Mouse (Mus musculus): ENCODE measurements around the gene Lst1. TPM values are rescaled to one million over a fixed set of nuclear protein-coding genes. Genes with fewer than 3 reads are reported as not detected.

Lst1 gene
- total RNA-seq, 2 experiments from 2014 or later: 7.1 to 7.7 TPM

GRCm38 (mm10) chr17:35185639-35186611 lies 2.3 kb downstream of the Lst1 start:
- DNase-seq: no peak

GRCm38 (mm10) chr17:35180093-35180492 lies 8.1 kb downstream of the Lst1 start:
- no peak for DNase-seq

DNA sequence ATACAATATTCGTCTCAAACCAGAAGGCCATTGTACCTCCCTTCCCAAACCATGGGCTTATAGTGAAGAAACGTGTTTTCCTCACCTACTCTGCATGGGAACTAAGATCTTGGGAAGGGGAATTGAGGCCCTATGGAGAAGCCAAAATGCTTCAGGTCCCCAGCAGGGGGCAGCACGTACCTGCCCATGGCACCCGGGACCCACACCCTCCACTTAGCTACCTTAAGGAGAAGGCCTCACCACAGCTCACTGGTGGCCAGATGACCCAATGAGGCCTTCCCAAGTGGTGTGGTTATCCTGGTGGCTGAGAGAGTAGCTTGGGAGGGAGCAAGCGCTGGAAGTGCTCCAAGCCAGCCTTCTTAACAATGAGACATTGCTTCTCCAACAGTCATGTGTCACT lies 9.7 kb downstream of the Lst1 start:
- peak in 1 of 2 experiments; percentile 59 for DNase-seq

- DNase-seq: no peak
These were observed 12.3 kb downstream of the Lst1 start, which contains the start of gene Aif1 for GRCm38 (mm10) chr17:35175968-35176367. Gene Aif1 (minus strand): TSS chr17:35176068.

- no peak for DNase-seq
These were observed 12.9 kb downstream of the Lst1 start for GRCm38 (mm10) chr17:35175382-35175781.

DNA sequence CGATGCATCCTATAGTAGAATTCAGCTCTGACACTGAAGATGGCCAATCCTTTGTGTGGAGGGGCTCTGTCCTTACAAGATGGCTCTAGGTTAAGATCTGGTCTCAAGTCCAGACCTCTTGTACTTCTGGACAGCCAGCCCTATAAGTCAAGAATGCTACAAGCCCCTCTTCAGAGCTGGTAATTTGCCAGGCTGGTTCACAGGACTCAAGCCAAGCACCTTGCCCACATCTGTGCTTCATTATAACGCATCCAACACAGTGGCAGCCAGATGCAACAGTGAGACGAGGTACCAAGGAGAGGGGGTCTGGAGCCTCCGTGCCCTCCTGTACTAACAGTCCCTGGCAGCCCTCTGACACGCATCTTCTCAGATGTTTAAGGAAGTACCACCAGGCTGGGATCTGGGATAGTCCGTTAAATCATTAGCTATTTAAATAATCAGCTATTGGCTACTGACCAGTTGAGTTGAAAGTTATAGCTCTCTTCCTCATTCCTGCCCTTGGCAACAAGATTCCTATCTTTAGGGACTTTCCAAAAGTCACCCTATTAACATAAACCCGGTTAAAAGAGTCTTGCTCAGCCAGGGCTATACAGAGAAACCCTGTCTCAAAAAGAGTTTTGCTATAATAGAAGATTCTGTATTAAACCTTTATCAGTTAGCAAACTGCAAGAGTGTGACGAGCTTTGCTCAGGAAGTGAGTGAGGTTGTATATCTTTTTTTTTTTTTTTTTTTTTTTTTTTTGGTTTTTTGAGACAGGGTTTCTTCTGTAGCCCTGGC lies 13.8 kb downstream of the Lst1 start:
- DNase-seq: no peak

DNA sequence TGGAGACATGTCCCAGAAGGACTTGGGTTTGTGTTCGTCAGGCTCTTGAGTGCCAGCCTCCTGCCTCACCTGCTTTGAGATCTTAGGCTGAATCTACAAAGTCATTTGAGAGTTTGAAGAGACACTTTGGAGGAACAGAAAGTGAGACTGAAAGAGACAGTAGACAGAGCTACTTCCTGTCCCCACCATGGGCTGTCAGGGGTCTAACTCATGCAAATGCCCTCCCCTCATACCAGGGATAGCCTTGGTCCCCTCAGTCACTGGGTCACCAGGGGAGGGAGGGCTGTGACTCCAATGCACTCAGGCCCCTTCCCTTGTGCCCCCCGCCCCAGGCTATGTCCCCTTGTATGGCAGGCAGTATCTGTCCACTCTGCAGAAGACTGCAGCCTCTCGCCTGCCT lies 14.9 kb downstream of the Lst1 start:
- no peak for DNase-seq

DNA sequence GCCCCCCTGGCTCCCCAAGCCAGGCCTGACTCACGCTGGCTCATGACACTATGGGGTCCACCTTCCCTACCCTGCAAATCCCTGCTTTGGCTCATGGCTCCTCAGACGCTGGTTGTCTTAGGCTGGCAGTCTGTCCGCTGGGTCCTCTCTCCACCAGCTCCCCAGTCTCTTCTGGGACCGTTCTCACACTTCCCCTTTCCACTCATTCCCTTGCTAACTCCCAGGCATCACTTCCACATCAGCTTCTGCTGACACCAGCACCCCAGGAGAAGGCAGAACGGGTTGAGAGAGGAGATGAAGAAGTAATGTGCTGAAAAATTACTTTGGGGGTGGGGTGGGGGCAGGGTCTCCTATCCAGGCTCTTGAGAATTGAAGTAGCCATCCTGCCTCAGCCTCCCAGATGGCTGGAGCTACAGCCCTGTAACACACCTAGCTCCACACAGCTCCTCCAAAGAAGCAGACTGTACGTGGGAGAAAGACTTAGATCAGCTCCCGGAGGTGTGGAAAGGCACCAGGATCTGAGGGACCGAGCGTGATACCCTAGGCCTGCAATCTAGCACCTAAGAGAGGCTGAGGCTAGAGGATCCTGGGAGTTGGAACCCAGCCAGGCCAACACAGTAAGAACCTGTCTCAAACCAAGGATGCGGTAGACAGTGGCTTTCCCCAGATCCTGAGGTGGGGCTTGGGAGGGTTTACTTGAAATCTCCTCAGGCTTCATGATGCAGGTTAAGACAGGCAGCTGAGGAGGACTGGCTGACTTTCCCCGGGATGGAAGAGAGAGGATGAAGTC lies 15.6 kb downstream of the Lst1 start:
- no peak for DNase-seq

GRCm38 (mm10) chr17:35168541-35169207 lies 19.6 kb downstream of the Lst1 start:
- no peak for DNase-seq

DNA sequence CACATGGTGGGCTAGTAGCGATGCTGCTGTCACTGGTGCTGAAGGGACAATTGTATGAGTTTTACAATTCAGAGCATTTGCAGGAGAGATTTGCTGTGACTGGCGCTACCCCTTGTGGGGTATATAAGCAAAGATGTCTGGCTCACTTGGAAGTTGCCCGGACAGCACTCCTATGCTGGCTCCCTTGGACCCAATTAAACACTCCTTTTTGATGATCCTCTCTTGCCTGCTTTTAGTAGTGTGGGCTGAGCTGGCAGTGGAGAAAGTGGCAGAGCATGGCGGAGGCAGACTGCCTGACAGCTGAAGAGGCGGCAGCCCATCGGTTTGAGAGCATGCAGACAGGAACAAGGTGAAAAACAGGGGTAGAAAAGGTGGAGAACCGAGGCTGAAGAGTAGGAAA lies 20.4 kb downstream of the Lst1 start:
- no peak for DNase-seq

- no peak for DNase-seq
These were observed 21.7 kb downstream of the Lst1 start for GRCm38 (mm10) chr17:35166352-35167035.

DNA sequence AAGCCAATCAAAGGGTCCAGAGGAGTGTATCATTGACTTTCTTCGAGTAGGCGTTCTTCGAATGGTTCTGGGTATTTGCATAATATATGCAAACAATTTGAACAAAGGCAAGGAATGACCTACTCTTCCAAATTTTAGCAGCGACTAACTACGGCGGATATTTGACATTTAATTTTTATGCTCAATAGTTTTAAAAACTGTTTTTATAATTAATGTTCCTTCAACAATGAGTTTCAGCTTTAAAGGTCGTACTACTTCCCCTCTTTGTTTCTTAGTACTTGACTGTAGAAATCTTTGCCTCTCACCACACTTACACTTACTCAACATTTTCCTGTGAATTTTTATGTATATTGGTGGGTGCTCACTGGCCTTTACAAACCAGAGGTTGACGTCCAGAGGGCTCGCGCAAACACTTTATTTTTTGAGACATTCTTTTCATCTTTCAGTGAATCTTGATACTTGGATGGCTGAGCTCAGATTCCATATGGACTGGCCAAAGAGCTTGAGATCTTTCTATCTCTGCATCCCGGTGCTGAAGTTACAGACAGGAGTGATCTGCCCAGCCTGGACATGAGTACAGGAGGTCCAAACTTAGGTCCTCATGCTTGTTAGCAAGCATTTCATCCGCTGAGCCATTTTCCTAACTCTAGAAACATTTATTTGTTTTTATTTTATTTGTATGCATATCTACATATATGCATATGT lies 22.6 kb downstream of the Lst1 start:
- DNase-seq: no peak

GRCm38 (mm10) chr17:35164568-35165450 lies 23.4 kb downstream of the Lst1 start, which contains the start of gene Prrc2a:
Gene Prrc2a (minus strand): TSS chr17:35164897.
- peak; percentile 99 for DNase-seq

DNA sequence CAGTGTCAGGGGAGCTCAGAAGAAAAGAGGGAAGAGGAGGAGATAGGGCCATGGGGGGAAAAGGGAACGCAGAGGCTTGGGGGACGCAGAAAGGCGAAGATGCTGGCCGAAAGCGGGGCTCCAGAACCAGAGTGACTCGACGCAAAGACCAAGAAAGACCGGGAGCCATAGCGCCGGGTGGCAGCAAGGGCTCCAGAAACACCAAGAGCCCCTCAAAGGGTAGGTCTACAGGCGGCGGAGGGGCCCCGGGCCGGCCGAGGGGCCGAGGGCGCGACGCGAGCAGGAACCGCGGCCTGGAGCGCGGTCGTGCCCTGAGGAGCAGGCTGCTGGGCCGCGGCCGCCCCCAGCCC lies 24.0 kb downstream of the Lst1 start:
- no peak for DNase-seq

- no peak for DNase-seq
These were observed 24.7 kb downstream of the Lst1 start for GRCm38 (mm10) chr17:35163326-35164081.

- peak in 1 of 2 experiments; percentile 24 for DNase-seq
These were observed 25.5 kb downstream of the Lst1 start for GRCm38 (mm10) chr17:35162730-35163129.

DNA sequence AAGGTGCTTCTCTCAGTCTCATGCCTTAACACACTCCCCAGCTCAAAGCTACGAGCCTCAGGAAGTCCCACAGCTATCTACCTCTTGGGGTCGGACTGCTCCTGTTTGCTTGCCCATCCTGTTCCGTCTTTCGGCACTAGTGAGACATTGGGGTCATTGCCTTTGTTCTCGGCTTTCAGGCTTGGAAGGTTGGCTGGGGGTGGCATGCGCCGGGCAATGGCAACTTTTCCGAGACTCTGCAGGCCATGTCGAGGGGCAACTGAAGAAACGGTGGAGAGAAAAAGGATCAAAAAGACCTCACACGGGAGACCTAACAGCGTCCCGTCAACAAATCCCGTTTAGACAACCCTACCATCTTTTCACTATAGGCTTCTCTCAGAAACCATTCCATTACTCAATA lies 26.1 kb downstream of the Lst1 start:
- DNase-seq: no peak

DNA sequence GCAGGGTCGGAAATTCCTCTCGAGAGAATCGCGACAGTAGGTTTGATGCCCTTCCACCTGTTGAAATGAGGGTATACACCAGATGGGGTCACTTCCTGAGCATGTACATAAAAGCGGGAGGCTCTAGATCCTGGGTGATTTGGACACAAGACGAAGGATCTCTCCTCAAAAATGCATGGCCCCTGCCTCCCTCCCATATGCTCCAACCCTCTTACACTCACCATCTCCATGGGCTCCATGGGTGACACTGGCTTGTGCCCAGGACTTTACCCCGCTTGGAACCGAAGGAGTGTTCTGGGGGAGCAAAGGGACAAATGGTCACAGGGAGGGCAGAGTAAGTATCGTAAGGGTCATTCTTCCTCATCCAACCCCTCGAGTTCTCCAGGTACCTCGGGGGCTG lies 26.8 kb downstream of the Lst1 start:
- DNase-seq: no peak

DNA sequence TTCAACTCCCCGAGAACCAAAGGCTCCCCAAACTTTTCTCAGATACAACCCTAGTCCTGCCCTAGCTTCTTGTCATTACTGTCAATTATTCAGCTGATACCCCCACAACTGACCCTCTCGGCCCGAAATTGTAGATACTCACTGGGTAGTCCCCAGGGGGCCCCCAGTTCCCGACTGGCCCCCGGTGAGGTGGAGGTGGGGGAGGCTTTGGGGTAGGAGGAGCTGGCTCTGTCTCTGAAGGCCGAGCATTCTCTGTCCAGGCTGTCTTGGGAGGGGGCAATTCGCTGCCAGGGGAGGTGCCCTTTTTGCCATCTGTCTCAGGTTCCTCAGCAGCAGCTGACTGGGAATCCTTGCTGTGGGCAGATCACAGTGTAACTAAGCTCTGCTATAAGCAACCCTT lies 28.6 kb downstream of the Lst1 start:
- no peak for DNase-seq
